Mouse (Mus musculus) CH12.LX (cell line): ENCODE results near the gene Begain. TPM values are rescaled to one million over a fixed set of nuclear protein-coding genes. Genes with fewer than 3 reads are reported as not detected.
A peak's percentile ranks its signal among the peaks of the same experiment; 100 is the strongest.

Source experiments
- DNase-seq: peaks from one replicate; pipeline ENCODE4 v3.0.0-alpha.2; 2013; ENCODE audit errors: extremely low read depth
- H3K27ac ChIP-seq: 2 replicates; pipeline ENCODE4 v1.5.1; 2012; ENCODE audit warnings: low read depth, mild to moderate bottlenecking, control low read depth, moderate library complexity; ENCODE audit not compliant: insufficient read depth
- H3K27me3 ChIP-seq: replicated peaks from 2 replicates; pipeline ENCODE3; 2012; ENCODE audit warnings: inconsistent platforms
- H3K36me3 ChIP-seq, 2 experiments: replicated peaks in 1 of 2; 2 replicates each; pipeline versions ENCODE3 to v1.6.1; 2012; ENCODE audit warnings: inconsistent platforms in 1 of 2, low read length in 1 of 2, mild to moderate bottlenecking in 1 of 2, mixed read lengths in 1 of 2, moderate library complexity in 1 of 2; ENCODE audit not compliant: control insufficient read depth in 1 of 2, insufficient read depth in 1 of 2
- H3K4me1 ChIP-seq, 2 experiments: 2 replicates each; pipeline ENCODE4 v1.6.1; 2012; ENCODE audit warnings: inconsistent platforms in 1 of 2, moderate library complexity in 1 of 2; ENCODE audit not compliant: insufficient read depth in 2 of 2, control insufficient read depth in 1 of 2
- H3K4me2 ChIP-seq: 2 replicates; pipeline ENCODE4 v1.6.1; 2012; ENCODE audit warnings: low read depth, mild to moderate bottlenecking, control low read depth; ENCODE audit not compliant: poor library complexity, insufficient read depth, severe bottlenecking
- H3K4me3 ChIP-seq, 3 experiments: fragments of 150-350 bp in 1 of 3; sonication (generic) in 1 of 3; replicated peaks in 1 of 3; 2 replicates each; pipeline versions ENCODE3 to v1.5.1; 2011 to 2012; ENCODE audit warnings: low read depth in 2 of 3, low read length in 2 of 3, mild to moderate bottlenecking in 2 of 3, moderate library complexity in 2 of 3, control low read depth in 1 of 3, improper control_type of control experiment in 1 of 3, inconsistent platforms in 1 of 3, mixed read lengths in 1 of 3; ENCODE audit not compliant: poor library complexity in 1 of 3
- H3K79me2 ChIP-seq: replicated peaks from 2 replicates; pipeline ENCODE4 v1.6.1; 2012; ENCODE audit warnings: mild to moderate bottlenecking, moderate library complexity; ENCODE audit not compliant: control insufficient read depth, poor library complexity, insufficient read depth, severe bottlenecking; ENCODE audit errors: extremely low read depth
- H3K9ac ChIP-seq: 2 replicates; pipeline ENCODE4 v1.6.1; 2012; ENCODE audit warnings: low read depth, mild to moderate bottlenecking, control low read depth, moderate library complexity; ENCODE audit not compliant: insufficient read depth
- H3K9me3 ChIP-seq: replicated peaks from 2 replicates; pipeline ENCODE3; 2012; ENCODE audit warnings: low read length, inconsistent platforms, mixed read lengths
- BHLHE40 ChIP-seq: IDR thresholded peaks from 2 replicates; pipeline ENCODE4 v1.6.1; 2011; ENCODE audit warnings: mild to moderate bottlenecking, low read depth, low read length, improper control_type of control experiment
- CHD1 ChIP-seq: IDR thresholded peaks from 2 replicates; pipeline ENCODE4 v1.6.1; 2012; ENCODE audit warnings: low read depth, low read length, improper control_type of control experiment, inconsistent platforms
- CHD2 ChIP-seq: IDR thresholded peaks from 2 replicates; pipeline ENCODE4 v1.6.1; 2011; ENCODE audit warnings: low read length, improper control_type of control experiment
- JUN ChIP-seq: IDR thresholded peaks from 2 replicates; pipeline ENCODE4 v1.6.1; 2011; ENCODE audit warnings: low read depth, mild to moderate bottlenecking, low read length, improper control_type of control experiment, moderate library complexity; ENCODE audit not compliant: insufficient read depth
- MAX ChIP-seq: IDR thresholded peaks from 2 replicates; pipeline ENCODE4 v1.6.1; 2011; ENCODE audit warnings: low read length, improper control_type of control experiment
- MYC ChIP-seq: IDR thresholded peaks from 2 replicates; pipeline ENCODE4 v1.6.1; 2011; ENCODE audit warnings: low read depth, mild to moderate bottlenecking, improper control_type of control experiment, low read length
- NRF1 ChIP-seq: IDR thresholded peaks from 2 replicates; pipeline ENCODE4 v1.6.1; 2014; ENCODE audit warnings: low read depth, mild to moderate bottlenecking, inconsistent platforms, low read length, improper control_type of control experiment, moderate library complexity
- POLR2A ChIP-seq: IDR thresholded peaks from 2 replicates; pipeline ENCODE4 v1.6.1; 2011; ENCODE audit warnings: low read depth, mild to moderate bottlenecking, improper control_type of control experiment, low read length
- POLR2AphosphoS2 ChIP-seq: IDR thresholded peaks from 2 replicates; pipeline ENCODE4 v1.6.1; 2011; ENCODE audit warnings: low read depth, low read length, improper control_type of control experiment
- RAD21 ChIP-seq: IDR thresholded peaks from 2 replicates; pipeline ENCODE4 v1.6.1; 2011; ENCODE audit warnings: low read depth, mild to moderate bottlenecking, low read length, improper control_type of control experiment, moderate library complexity
- USF1 ChIP-seq: IDR thresholded peaks from 2 replicates; pipeline ENCODE4 v1.6.1; 2014; ENCODE audit warnings: low read depth, mild to moderate bottlenecking, inconsistent platforms, low read length, improper control_type of control experiment
- USF2 ChIP-seq: conservative IDR thresholded peaks from 2 replicates; pipeline ENCODE4 v1.6.1; 2011; ENCODE audit warnings: low read depth, low read length, improper control_type of control experiment
- ZC3H11A ChIP-seq: IDR thresholded peaks from 2 replicates; pipeline ENCODE4 v1.6.1; 2012; ENCODE audit warnings: low read depth, mild to moderate bottlenecking, inconsistent platforms, low read length, improper control_type of control experiment
- ZKSCAN1 ChIP-seq: IDR thresholded peaks from 2 replicates; pipeline ENCODE4 v1.6.1; 2012; ENCODE audit warnings: low read depth, inconsistent platforms, low read length, improper control_type of control experiment, borderline replicate concordance
- ZNF384 ChIP-seq: IDR thresholded peaks from 2 replicates; pipeline ENCODE4 v1.6.1; 2012; ENCODE audit warnings: low read depth, low read length, improper control_type of control experiment, inconsistent platforms
- dilution Hi-C: fragments of 300-500 bp; cut with MboI; formaldehyde crosslinking; loops from 2 replicates; pipeline ENCODE4 v1.14.3; 2020; ENCODE audit warnings: low sequenced_read_pairs; ENCODE audit not compliant: extremely low pct_unique_long_range_greater_than_20kb, extremely low pct_ligation_motif_present
- in situ Hi-C: fragments of 300-500 bp; cut with MboI; formaldehyde crosslinking; loops from 3 replicates; pipeline ENCODE4 v1.14.3; 2019; ENCODE audit warnings: low sequenced_read_pairs, low pct_ligation_motif_present, low pct_unique_long_range_greater_than_20kb, mixed read lengths
- polyA plus RNA-seq: library from polyadenylated mRNA; unstranded; fragments of >175 nt; gene quantifications from 2 replicates; pipeline ENCODE4 v1.2.1, GENCODE M21; 2012; ENCODE audit warnings: low read depth; ENCODE audit not compliant: insufficient read length
- total RNA-seq, 2 experiments: library from RNA; depleted of rRNA; stranded (reverse); fragments of 300-350 nt in 1 of 2; fragments of >200 nt in 1 of 2; gene quantifications; 2 replicates each; pipeline ENCODE4 v1.2.3; 2012 to 2014

The Begain gene
- total and polyA plus RNA-seq, 3 experiments: 0.08 to 0.89 TPM; not detected in 1

DNA sequence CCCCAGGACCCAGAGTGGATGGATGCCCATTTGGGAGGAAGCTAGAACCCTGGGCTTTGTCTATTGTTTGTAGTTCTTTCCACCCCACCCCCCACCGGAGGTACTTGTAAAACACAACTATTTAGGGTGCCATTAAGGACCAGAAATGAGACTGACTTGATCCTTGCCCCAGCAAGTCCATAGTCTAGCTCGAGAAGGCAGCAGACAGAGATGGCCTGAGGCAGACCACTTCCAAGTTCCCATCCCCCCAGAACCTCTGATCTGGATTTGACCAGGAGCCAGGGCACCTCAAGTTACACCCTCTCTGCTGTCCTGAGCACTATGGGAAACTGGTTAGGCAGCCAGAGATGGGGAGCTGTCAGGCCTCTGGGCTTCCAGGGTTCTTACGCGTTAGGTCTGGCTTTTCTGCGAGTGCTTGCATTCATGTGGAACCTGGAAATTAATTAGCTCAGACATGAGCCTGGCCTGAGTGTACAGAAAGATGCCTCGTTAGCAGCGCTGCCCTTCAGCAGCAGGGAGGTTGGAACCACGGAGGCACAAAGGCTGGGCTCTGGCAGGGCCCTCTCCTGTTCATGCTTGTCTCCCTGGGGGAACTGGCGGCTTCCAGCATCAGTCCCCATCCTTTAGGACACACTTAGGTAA lies 44.5 kb upstream of the Begain start:
- Histone ChIP-seq H3K4me2 (no peak overlapping the region), H3K4me3 (no peak overlapping the region), H3K79me2 (no peaks in the 10 kb centered on the region), H3K36me3 (no peaks in the 10 kb centered on the region), H3K4me1 (peaks cover 0 to 13% of the 10 kb centered on the region in 2 experiments; a peak in 2 of 4 replicates), H3K9ac (no peak overlapping the region), H3K27me3 (no peaks in the 10 kb centered on the region), H3K27ac (no peak overlapping the region), H3K9me3 (no peaks in the 10 kb centered on the region)
- in situ Hi-C loops (no loop called here), dilution Hi-C loops (no loop called here)
- no peak for TF ChIP-seq POLR2AphosphoS2
- no peak for TF ChIP-seq NRF1
- TF ChIP-seq MYC: no peak
- TF ChIP-seq ZKSCAN1: no peak
- no peak for TF ChIP-seq MAX
- TF ChIP-seq POLR2A: no peak
- no peak for TF ChIP-seq ZNF384
- no peak for TF ChIP-seq JUN
- TF ChIP-seq CHD1: no peak
- TF ChIP-seq USF1: no peak
- no peak for TF ChIP-seq USF2
- no peak for TF ChIP-seq CHD2
- DNase-seq: no peak

DNA sequence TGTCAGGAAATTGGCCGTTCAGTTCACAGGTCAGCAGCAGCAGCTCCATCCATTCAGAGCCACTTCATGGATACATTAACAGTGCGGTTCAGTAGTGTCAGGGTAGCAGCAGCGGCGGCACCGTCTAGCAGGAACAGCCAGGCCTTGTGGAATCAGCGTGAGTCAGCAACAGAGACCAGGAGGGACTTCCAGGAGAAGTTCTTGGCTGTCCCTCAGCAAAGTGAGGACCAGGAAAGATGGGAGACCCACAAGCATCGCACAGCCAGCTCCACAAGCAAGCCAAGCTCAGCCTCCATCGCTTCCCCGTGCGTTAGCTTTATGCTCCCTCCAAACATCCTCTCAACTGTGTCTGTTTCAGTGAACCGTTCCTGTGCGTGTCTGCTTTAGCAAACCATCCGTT lies 40.9 kb upstream of the Begain start:
- no peak overlapping the region for H3K4me3 ChIP-seq
- dilution Hi-C loops: no loop called here

DNA sequence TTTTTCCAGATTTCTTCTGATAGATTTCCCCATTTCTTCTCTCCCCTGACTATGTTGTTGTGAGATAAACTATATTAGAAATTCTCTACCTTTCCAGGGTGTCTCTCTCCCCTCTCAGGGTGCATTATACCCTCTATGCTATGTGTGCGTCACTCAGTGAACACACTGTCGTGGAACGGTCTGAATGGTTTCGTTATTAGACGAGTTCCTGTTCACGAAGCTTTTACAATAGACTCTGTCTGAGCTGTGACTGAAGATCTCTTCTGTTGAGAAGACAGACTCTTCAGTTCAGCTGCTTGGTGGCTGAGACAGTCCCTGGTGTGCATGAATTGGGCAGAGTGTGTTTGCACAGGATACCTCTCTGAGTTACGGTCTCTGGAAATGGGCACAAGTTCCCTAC lies 32.4 kb upstream of the Begain start:
- peaks cover 0 to 18% of the 10 kb centered on the region in 2 experiments; a peak in 2 of 4 replicates for H3K4me1 ChIP-seq
- H3K27me3 ChIP-seq: no peaks in the 10 kb centered on the region
- H3K9me3 ChIP-seq: no peaks in the 10 kb centered on the region
- H3K27ac ChIP-seq: no peak overlapping the region
- dilution Hi-C loops: no loop called here
- H3K36me3 ChIP-seq: no peaks in the 10 kb centered on the region
- no peak overlapping the region for H3K9ac ChIP-seq
- H3K4me2 ChIP-seq: no peak overlapping the region
- H3K4me3 ChIP-seq: no peak overlapping the region
- in situ Hi-C loops: no loop called here
- TF ChIP-seq ZC3H11A (no peak), BHLHE40 (no peak)
- peak; percentile 52 for DNase-seq
- H3K79me2 ChIP-seq: no peaks in the 10 kb centered on the region

More for the DNA sequence above, 40.9 kb upstream of the Begain start:
- Histone ChIP-seq H3K9ac (no peak overlapping the region), H3K4me1 (peaks cover 0 to 13% of the 10 kb centered on the region in 2 experiments; a peak in 2 of 4 replicates), H3K79me2 (no peaks in the 10 kb centered on the region), H3K9me3 (peaks cover 4% of the 10 kb centered on the region), H3K36me3 (no peaks in the 10 kb centered on the region), H3K4me2 (no peak overlapping the region), H3K27me3 (no peaks in the 10 kb centered on the region), H3K27ac (no peak overlapping the region)
- DNase-seq: no peak
- in situ Hi-C loops: no loop called here
- no peak for TF ChIP-seq BHLHE40
- no peak for TF ChIP-seq RAD21
- TF ChIP-seq POLR2A: no peak
- TF ChIP-seq, all 38 proteins: peak for 0
